Mouse (Mus musculus): Measurements from ENCODE around the gene Fkbp2.

DNA sequence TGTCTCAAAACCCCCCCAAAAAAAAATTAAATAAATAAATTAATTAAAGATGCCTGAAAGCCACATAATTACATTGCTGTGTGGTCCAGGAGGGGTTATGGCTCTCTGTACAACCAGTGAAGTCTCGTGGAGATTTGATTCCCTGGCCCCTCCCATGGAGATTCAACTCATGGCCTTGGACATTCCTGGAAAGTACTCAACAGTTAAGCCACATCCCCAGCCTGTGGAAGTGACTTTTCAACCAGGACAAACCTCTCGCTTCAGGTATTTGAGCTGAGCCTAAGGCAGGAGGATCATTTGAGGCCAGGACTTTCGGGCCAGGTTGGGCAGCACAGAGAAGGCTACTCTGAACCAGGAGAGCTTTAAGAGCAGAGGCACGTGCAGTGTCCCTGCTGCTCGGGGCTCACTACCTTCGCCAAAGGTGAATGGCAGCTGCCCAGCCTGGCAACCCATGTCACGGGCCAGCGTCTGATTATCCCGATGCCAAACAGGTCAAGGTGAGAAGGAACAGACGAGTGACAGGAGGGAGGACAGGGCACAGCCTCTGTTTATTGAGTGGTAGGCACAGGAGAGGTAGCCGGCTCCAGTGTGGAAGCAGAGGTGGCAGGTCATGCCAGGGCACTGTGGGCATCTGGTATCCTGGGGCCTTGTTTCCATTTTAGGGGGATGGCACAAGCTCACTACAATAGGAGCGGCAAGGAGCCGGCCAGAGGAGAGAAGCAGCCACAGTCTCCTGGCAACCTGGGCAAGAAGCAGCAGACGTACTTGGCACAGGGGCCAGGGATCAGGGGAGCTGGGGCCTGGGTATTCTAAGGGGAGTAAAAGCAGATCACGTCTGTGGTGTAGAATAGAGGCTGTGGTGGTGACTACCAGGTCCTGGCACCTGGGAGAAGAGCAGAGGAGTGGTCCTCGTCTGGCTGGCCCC lies 42.5 kb downstream of the Fkbp2 start:
- TF ChIP-seq CTCF (IDR thresholded peaks at IDR 0.05; ENCODE audit: low read depth) (no peak), EP300 (optimal IDR thresholded peaks at IDR 0.05) (no peak)
